Mouse (Mus musculus): ENCODE data around the gene Ndufaf3. TPM values are rescaled to one million over a fixed set of nuclear protein-coding genes. Genes with fewer than 3 reads are reported as not detected.

Ndufaf3 gene
- polyA plus RNA-seq, 1 experiment from 2014 or later = 53.2 TPM

DNA sequence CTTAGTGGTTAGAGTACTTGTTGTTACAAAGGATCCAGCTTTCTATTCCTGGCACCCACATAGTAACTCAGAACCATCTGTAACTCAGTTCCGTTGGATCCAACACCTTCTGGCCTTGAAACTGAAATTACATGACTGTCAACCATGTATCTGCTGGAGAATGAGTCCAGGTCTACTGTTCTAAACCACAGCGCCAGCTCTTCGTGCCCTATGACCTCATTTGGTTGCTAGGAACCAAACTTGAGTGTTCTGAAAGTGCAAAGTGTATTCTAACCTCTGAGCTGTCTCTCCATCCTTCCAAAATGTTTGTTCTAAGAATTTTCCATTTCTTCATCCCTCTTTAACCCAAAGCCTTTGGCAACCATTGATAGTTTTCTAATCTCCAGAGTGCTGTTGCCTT, 21.2 kb downstream of the Ndufaf3 start:
- DNase-seq (ENCODE audit: low spot score) (no peak), ATAC-seq (replicated peaks; ENCODE audit: low FRiP score) (no peak)
- no peaks in the 10 kb centered on the region for H3K4me1 ChIP-seq (replicated peaks; ENCODE audit: control insufficient read depth, insufficient read depth, low read length)
- H3K9me3 ChIP-seq (ENCODE audit: control insufficient read depth, low read length) = no peaks in the 10 kb centered on the region
- H3K27ac ChIP-seq (ENCODE audit: low read depth, low read length) = no peak overlapping the region
- WGBS = 98% methylated on average over 3 of the region's 3 CpGs
- no peak overlapping the region for H3K4me3 ChIP-seq (ENCODE audit: low read depth, low read length)
- no peaks in the 10 kb centered on the region for H3K27me3 ChIP-seq (ENCODE audit: control insufficient read depth, insufficient read depth, low read length)
- H3K36me3 ChIP-seq (ENCODE audit: control insufficient read depth, insufficient read depth, low read length) = peaks cover 17% of the 10 kb centered on the region
- H3K9ac ChIP-seq (ENCODE audit: low read length) = no peak overlapping the region
- no peak overlapping the region for H3K4me2 ChIP-seq (ENCODE audit: low read depth, low read length, severe bottlenecking)

DNA sequence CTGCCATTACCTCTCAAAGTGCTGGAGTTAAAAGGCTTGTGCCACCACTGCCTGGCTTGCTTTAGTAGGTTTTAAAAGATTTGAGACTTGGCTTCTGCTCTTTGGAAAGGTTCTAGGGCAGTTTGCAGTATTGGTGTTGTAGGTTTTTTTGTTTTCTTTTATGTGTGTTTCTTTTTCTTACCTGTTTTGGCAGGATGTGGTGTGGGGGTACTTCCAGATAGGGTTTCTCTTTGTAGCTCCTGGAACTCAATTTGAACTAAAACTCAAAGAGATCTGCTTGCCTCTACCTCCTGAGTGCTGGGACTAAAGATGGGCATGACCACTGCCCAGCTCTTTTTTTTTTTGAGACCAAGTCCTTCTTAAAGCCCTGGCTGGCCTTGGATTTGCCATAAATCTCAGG, 26.4 kb downstream of the Ndufaf3 start:
- H3K36me3 ChIP-seq (ENCODE audit: control insufficient read depth, insufficient read depth, low read length) = peaks cover 22% of the 10 kb centered on the region
- no peak overlapping the region for H3K27ac ChIP-seq (ENCODE audit: low read depth, low read length)
- no peak for DNase-seq (ENCODE audit: low spot score)
- H3K4me3 ChIP-seq (ENCODE audit: low read depth, low read length) = no peak overlapping the region
- H3K27me3 ChIP-seq (ENCODE audit: control insufficient read depth, insufficient read depth, low read length) = no peaks in the 10 kb centered on the region
- ATAC-seq (replicated peaks; ENCODE audit: low FRiP score) = no peak
- H3K9ac ChIP-seq (ENCODE audit: low read length) = no peak overlapping the region
- no peaks in the 10 kb centered on the region for H3K9me3 ChIP-seq (ENCODE audit: control insufficient read depth, low read length)
- H3K4me2 ChIP-seq (ENCODE audit: low read depth, low read length, severe bottlenecking) = no peak overlapping the region
- H3K4me1 ChIP-seq (replicated peaks; ENCODE audit: control insufficient read depth, insufficient read depth, low read length) = no peaks in the 10 kb centered on the region

DNA sequence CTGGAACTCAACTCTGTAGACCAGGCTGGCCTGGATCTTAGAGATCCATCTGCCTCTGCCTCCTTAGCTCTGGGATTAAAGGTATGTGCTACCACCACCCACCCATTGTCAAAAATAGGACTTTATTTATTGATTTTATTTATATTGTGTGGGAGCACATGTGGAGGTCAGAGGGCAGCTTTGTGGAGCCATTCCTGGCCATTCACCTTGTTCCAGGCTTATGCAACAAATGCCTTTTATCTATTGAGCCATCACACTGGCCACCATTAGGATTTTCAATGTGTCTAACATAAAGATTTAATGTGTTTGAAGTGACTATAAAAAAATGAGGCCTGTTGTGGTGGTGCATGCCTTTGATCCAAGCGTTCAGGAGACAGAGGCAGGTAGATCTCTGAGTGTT, 35.7 kb downstream of the Ndufaf3 start:
- WGBS = 87% methylated on average over 1 of the region's 1 CpGs
- no peak overlapping the region for H3K27ac ChIP-seq (ENCODE audit: low read depth, low read length)
- DNase-seq (ENCODE audit: low spot score) (no peak), ATAC-seq (replicated peaks; ENCODE audit: low FRiP score) (no peak)
- no peaks in the 10 kb centered on the region for H3K27me3 ChIP-seq (ENCODE audit: control insufficient read depth, insufficient read depth, low read length)
- H3K4me1 ChIP-seq (replicated peaks; ENCODE audit: control insufficient read depth, insufficient read depth, low read length) = no peaks in the 10 kb centered on the region
- H3K9ac ChIP-seq (ENCODE audit: low read length) = no peak overlapping the region
- H3K4me2 ChIP-seq (ENCODE audit: low read depth, low read length, severe bottlenecking) = no peak overlapping the region
- no peaks in the 10 kb centered on the region for H3K9me3 ChIP-seq (ENCODE audit: control insufficient read depth, low read length)
- no peak overlapping the region for H3K4me3 ChIP-seq (ENCODE audit: low read depth, low read length)
- peaks cover 39% of the 10 kb centered on the region for H3K36me3 ChIP-seq (ENCODE audit: control insufficient read depth, insufficient read depth, low read length)

DNA sequence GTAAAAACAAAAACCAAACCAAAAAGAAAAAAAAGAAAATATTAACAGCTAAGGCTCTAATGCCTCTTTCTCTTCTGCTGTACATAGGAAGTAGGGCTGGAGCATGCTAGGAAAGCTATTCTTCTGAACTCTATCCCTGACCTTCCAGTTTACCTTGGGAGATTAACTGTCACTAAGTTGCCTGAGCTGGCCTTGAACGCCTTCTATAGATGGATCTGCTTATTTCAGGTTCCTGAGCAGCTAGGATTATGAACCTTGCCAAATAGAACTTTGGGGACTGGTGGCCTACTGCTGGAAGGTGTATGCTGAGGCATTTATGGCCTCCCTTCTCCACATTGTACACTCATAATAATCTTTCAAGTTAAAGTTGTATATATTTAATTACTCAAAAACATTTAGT, 36.3 kb downstream of the Ndufaf3 start:
- no peak overlapping the region for H3K4me2 ChIP-seq (ENCODE audit: low read depth, low read length, severe bottlenecking)
- no peaks in the 10 kb centered on the region for H3K27me3 ChIP-seq (ENCODE audit: control insufficient read depth, insufficient read depth, low read length)
- H3K4me1 ChIP-seq (replicated peaks; ENCODE audit: control insufficient read depth, insufficient read depth, low read length) = no peaks in the 10 kb centered on the region
- H3K4me3 ChIP-seq (ENCODE audit: low read depth, low read length) = no peak overlapping the region
- 91% methylated on average over 1 of the region's 1 CpGs for WGBS
- H3K36me3 ChIP-seq (ENCODE audit: control insufficient read depth, insufficient read depth, low read length) = peaks cover 36% of the 10 kb centered on the region
- H3K27ac ChIP-seq (ENCODE audit: low read depth, low read length) = no peak overlapping the region
- no peak for DNase-seq (ENCODE audit: low spot score)
- no peak overlapping the region for H3K9ac ChIP-seq (ENCODE audit: low read length)
- no peak for ATAC-seq (replicated peaks; ENCODE audit: low FRiP score)
- H3K9me3 ChIP-seq (ENCODE audit: control insufficient read depth, low read length) = no peaks in the 10 kb centered on the region

DNA sequence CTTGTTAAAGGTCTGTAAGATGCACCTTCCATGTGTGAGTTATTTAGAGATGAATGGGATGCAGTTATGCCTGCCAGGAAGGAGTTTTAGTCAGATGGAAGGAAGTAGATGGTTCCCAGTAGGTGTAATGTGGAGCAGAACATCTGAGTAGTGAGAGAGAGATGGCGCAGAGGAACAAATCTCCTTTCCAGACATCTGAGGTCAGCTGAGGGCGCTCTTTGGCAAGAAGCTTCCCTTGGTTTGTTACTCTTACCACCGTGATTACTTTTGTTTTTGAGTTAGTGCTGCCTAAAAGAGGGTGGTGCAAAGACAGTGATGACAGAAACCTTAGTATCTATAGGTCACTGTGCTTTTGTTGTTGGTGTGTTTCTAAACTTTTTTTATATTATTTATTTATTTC, 41.8 kb downstream of the Ndufaf3 start:
- H3K27ac ChIP-seq (ENCODE audit: low read depth, low read length) = no peak overlapping the region
- no peak for ATAC-seq (replicated peaks; ENCODE audit: low FRiP score)
- no peak for DNase-seq (ENCODE audit: low spot score)
- H3K4me1 ChIP-seq (replicated peaks; ENCODE audit: control insufficient read depth, insufficient read depth, low read length) = no peaks in the 10 kb centered on the region
- WGBS = 85% methylated on average over 3 of the region's 3 CpGs
- H3K4me3 ChIP-seq (ENCODE audit: low read depth, low read length) = no peak overlapping the region
- no peak overlapping the region for H3K9ac ChIP-seq (ENCODE audit: low read length)
- H3K9me3 ChIP-seq (ENCODE audit: control insufficient read depth, low read length) = no peaks in the 10 kb centered on the region
- H3K4me2 ChIP-seq (ENCODE audit: low read depth, low read length, severe bottlenecking) = no peak overlapping the region
- H3K36me3 ChIP-seq (ENCODE audit: control insufficient read depth, insufficient read depth, low read length) = peaks cover 13% of the 10 kb centered on the region
- no peaks in the 10 kb centered on the region for H3K27me3 ChIP-seq (ENCODE audit: control insufficient read depth, insufficient read depth, low read length)

DNA sequence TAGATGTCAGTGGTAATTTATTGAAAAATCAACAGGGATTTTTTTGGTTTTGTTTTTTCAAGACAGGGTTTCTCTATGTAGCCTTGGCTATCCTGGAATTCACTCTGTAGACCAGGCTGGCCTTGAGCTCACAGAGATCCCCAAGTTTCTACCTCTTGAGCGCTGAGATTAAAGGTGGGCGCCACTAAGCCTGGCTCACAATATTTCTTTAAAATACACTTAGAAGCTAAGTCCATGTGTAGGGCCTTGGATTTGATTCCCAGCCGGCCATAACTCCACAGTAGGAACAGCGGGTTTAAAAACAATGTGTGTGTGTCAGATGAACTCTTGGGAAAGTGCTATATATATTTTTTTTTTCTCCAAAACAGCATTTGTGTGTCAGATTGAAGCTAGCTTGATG, 43.9 kb downstream of the Ndufaf3 start:
- Histone ChIP-seq H3K36me3 (ENCODE audit: control insufficient read depth, insufficient read depth, low read length) (peaks cover 1% of the 10 kb centered on the region; the same call in 1 of the 2 replicates), H3K9me3 (ENCODE audit: control insufficient read depth, low read length) (no peaks in the 10 kb centered on the region), H3K4me2 (ENCODE audit: low read depth, low read length, severe bottlenecking) (no peak overlapping the region), H3K27ac (ENCODE audit: low read depth, low read length) (no peak overlapping the region), H3K4me1 (replicated peaks; ENCODE audit: control insufficient read depth, insufficient read depth, low read length) (peaks cover 3% of the 10 kb centered on the region; the same call in 1 of the 2 replicates), H3K9ac (ENCODE audit: low read length) (no peak overlapping the region), H3K4me3 (ENCODE audit: low read depth, low read length) (no peak overlapping the region), H3K27me3 (ENCODE audit: control insufficient read depth, insufficient read depth, low read length) (no peaks in the 10 kb centered on the region)
- WGBS = 97% methylated on average over 4 of the region's 4 CpGs
- no peak for DNase-seq (ENCODE audit: low spot score)
- ATAC-seq (replicated peaks; ENCODE audit: low FRiP score) = no peak

DNA sequence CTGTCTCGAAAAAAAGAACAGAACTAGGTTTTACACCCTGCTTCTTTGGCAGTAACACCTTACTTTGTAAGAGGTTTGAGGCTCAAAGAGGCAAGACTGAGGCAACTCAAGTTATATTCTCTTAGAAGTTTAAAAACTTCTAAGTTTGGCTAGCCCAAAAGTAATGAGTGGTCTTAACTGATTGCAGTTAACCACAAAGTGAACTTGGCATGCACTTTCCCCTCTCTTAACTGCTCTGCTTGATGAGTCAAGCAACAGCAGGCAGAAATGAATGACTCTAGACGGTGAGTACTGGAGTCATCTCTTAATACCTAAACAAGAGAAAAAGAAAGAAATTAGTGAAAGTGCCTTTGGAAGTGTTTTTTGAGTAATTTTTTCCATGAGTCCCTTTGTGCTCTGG, 45.6 kb downstream of the Ndufaf3 start:
- 69% methylated on average over 2 of the region's 2 CpGs for WGBS
- no peaks in the 10 kb centered on the region for H3K9me3 ChIP-seq (ENCODE audit: control insufficient read depth, low read length)
- H3K9ac ChIP-seq (ENCODE audit: low read length) = no peak overlapping the region
- no peak overlapping the region for H3K27ac ChIP-seq (ENCODE audit: low read depth, low read length)
- H3K4me1 ChIP-seq (replicated peaks; ENCODE audit: control insufficient read depth, insufficient read depth, low read length) = peaks cover 3% of the 10 kb centered on the region; the same call in 1 of the 2 replicates
- no peak overlapping the region for H3K4me3 ChIP-seq (ENCODE audit: low read depth, low read length)
- ATAC-seq (replicated peaks; ENCODE audit: low FRiP score) (no peak), DNase-seq (ENCODE audit: low spot score) (no peak)
- H3K36me3 ChIP-seq (ENCODE audit: control insufficient read depth, insufficient read depth, low read length) = no peaks in the 10 kb centered on the region
- H3K4me2 ChIP-seq (ENCODE audit: low read depth, low read length, severe bottlenecking) = no peak overlapping the region
- no peaks in the 10 kb centered on the region for H3K27me3 ChIP-seq (ENCODE audit: control insufficient read depth, insufficient read depth, low read length)

DNA sequence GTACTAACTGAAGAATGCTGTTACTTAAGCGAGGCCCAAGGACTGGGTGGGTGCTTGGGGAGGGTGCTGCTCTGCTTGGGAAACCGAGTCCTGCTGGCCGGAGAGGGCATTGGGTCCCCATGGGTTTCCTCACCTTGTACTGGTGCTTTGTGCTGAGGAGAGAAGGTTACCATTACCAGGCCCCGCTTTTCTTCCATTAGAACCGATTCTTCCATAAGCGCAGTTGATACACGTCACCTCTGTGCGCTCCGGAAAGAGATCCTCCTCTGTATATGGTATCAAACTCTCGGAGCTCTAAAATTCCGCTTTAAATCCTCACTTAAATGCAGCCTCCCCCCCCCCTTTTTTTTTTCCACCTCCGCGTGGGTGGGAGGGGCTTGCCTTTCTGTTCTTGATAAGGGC, 49.3 kb downstream of the Ndufaf3 start:
- H3K9me3 ChIP-seq (ENCODE audit: control insufficient read depth, low read length) = no peaks in the 10 kb centered on the region
- H3K27me3 ChIP-seq (ENCODE audit: control insufficient read depth, insufficient read depth, low read length) = no peaks in the 10 kb centered on the region
- peaks cover 5% of the 10 kb centered on the region; the same call in 1 of the 2 replicates for H3K4me1 ChIP-seq (replicated peaks; ENCODE audit: control insufficient read depth, insufficient read depth, low read length)
- peak overlapping the region; percentile 98 for H3K9ac ChIP-seq (ENCODE audit: low read length)
- 1% methylated on average over 13 of the region's 13 CpGs for WGBS
- ATAC-seq (replicated peaks; ENCODE audit: low FRiP score) = no peak; the same call in 1 of the 2 replicates
- H3K4me2 ChIP-seq (ENCODE audit: low read depth, low read length, severe bottlenecking) = peak overlapping the region; percentile 89
- peaks cover 8% of the 10 kb centered on the region for H3K36me3 ChIP-seq (ENCODE audit: control insufficient read depth, insufficient read depth, low read length)
- no peak for DNase-seq (ENCODE audit: low spot score)
- H3K4me3 ChIP-seq (ENCODE audit: low read depth, low read length) = peak overlapping the region; percentile 88
- peak overlapping the region; percentile 99 for H3K27ac ChIP-seq (ENCODE audit: low read depth, low read length)

DNA sequence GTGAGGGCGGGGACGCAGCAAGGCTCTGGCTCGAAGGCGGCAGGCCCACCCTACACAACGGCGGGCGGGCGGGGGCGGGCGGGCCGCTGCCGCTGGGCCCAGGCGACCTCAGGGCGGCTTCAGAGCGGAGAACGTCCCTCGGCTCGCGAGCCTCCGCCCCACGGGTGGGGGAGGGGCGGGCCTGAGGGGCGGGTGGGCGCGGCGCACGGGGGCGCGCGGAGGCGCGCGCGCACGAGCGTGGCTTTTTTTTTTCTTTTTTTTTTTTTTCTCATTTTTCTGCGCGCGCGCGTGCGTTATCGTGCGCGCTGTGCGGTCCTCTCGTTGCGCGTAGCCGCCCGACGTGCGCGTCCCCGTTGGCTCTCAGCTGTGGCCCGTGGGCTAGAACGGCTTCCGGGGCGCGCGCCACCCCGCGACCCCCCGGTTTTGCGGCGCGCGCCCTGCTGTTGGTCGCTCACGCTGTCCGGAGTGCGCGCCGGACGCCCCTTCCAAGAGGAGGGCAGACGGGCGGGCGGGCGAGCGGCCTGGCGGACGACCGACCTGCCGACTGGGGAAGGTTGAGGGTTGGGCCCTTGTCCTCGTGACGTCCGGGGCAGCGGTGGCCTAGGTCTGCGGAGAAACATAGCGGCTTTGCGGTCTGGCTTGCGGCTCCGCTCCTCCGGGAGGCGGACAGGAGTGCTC, 49.8 kb downstream of the Ndufaf3 start:
- Histone ChIP-seq H3K4me2 (ENCODE audit: low read depth, low read length, severe bottlenecking) (peak overlapping the region; percentile 89), H3K36me3 (ENCODE audit: control insufficient read depth, insufficient read depth, low read length) (peaks cover 8% of the 10 kb centered on the region), H3K4me3 (ENCODE audit: low read depth, low read length) (peak overlapping the region; percentile 88), H3K27me3 (ENCODE audit: control insufficient read depth, insufficient read depth, low read length) (no peaks in the 10 kb centered on the region), H3K9me3 (ENCODE audit: control insufficient read depth, low read length) (no peaks in the 10 kb centered on the region), H3K27ac (ENCODE audit: low read depth, low read length) (peak overlapping the region; percentile 99), H3K4me1 (replicated peaks; ENCODE audit: control insufficient read depth, insufficient read depth, low read length) (peaks cover 5% of the 10 kb centered on the region; the same call in 1 of the 2 replicates), H3K9ac (ENCODE audit: low read length) (peak overlapping the region; percentile 98)
- peak; percentile 91 for DNase-seq (ENCODE audit: low spot score)
- ATAC-seq (replicated peaks; ENCODE audit: low FRiP score) = peak; percentile 82
- WGBS = under 1% methylated on average over 52 of the region's 95 CpGs

Data from forebrain, embryonic 11.5 days (tissue).